Mouse (Mus musculus) hindbrain, embryonic 16.5 days (tissue): ENCODE data around the gene Vmn2r3. TPM values are rescaled to one million over a fixed set of nuclear protein-coding genes. Genes with fewer than 3 reads are reported as not detected.
"Not testable (repeated sequence)": the region's sequence is repeated elsewhere in the genome, so short reads cannot be mapped to it uniquely, and the experiment has no call there.

Source experiments
- ATAC-seq: fragments of 200-750 bp; cut with Nextera tagmentation; 2 replicates; pipeline ENCODE4 v1.8.0; 2017; ENCODE audit warnings: moderate TSS enrichment, moderate library complexity
- H3K27ac ChIP-seq: fragments of 300-500 bp; sonication (generic); 2 replicates; pipeline ENCODE4 v1.5.1; 2014; ENCODE audit warnings: low read depth, mild to moderate bottlenecking, control low read depth, low read length, moderate library complexity
- H3K27me3 ChIP-seq: fragments of 300-500 bp; sonication (generic); replicated peaks from 2 replicates; pipeline ENCODE4 v1.6.1; 2014; ENCODE audit warnings: low read length; ENCODE audit not compliant: control insufficient read depth, insufficient read depth
- H3K36me3 ChIP-seq: fragments of 300-500 bp; sonication (generic); 2 replicates; pipeline ENCODE4 v1.6.1; 2014; ENCODE audit warnings: mild to moderate bottlenecking, low read length, moderate library complexity, mixed read lengths; ENCODE audit not compliant: control insufficient read depth, insufficient read depth
- H3K4me1 ChIP-seq: fragments of 300-500 bp; sonication (generic); 2 replicates; pipeline ENCODE4 v1.6.1; 2014; ENCODE audit warnings: low read depth, low read length; ENCODE audit not compliant: control insufficient read depth, insufficient read depth
- H3K4me2 ChIP-seq: fragments of 300-500 bp; sonication (generic); 2 replicates; pipeline ENCODE4 v1.6.1; 2014; ENCODE audit warnings: mild to moderate bottlenecking, low read length, control low read depth, moderate library complexity
- H3K4me3 ChIP-seq: fragments of 300-500 bp; sonication (generic); 2 replicates; pipeline ENCODE4 v1.5.1; 2014; ENCODE audit warnings: mild to moderate bottlenecking, low read length, control low read depth, moderate library complexity
- H3K9ac ChIP-seq: fragments of 300-500 bp; sonication (generic); 2 replicates; pipeline ENCODE4 v1.6.1; 2014; ENCODE audit warnings: low read depth, mild to moderate bottlenecking, control low read depth, low read length, moderate library complexity
- H3K9me3 ChIP-seq: fragments of 300-500 bp; sonication (generic); 2 replicates; pipeline ENCODE4 v1.6.1; 2014; ENCODE audit warnings: mild to moderate bottlenecking, low read length, moderate library complexity; ENCODE audit not compliant: control insufficient read depth
- WGBS: fragments of 180-500 bp; shearing (Covaris S2); extraction: QIAGEN DNeasy Blood & Tissue Kit; methylation state at CpG from one replicate; pipeline ENCODE4 v1.1.7; 2014; 5-methylcytosine and 5-hydroxymethylcytosine counted together
- polyA plus RNA-seq: library from polyadenylated mRNA; unstranded; fragments of >200 nt; fragmentation: Nextera tagmentation; extraction: Ambion mirVana; gene quantifications from 2 replicates; pipeline ENCODE4 v1.2.1, GENCODE M21; 2015

Gene Vmn2r3
- 0.03 TPM in 1 of 2 replicates, not detected in the other for polyA plus RNA-seq

DNA sequence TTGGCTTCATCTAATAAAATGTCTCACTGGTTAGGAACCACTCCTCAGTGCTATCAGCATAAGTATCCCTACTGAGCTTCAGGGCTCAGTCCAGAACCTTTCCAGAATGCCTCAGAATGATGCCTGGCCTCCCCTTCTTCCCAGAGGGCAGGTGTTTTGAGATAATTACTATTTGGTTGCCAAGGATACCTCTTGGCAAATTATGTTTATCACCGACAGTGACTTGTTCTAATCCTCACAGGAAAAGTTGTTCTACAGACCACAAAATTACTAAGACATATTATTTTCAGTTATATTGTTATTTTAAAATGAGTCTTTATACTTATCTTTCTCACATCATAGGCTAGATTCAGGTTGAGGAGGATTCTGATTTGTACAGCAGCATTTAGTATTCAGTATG lies at the start of gene Vmn2r3:
TSS of gene Vmn2r3 (minus strand) at position 101 of the 400 bp plus-strand sequence.
- ATAC-seq: no peak

GRCm38 (mm10) chr3:64332548-64332947 lies 43.0 kb upstream of the Vmn2r3 start:
- H3K9me3 ChIP-seq: no peaks in the 10 kb centered on the region
- no peaks in the 10 kb centered on the region for H3K36me3 ChIP-seq
- no peaks in the 10 kb centered on the region for H3K27me3 ChIP-seq
- 38% methylated on average over 1 of the region's 1 CpGs for WGBS
- ATAC-seq: no peak
- no peak overlapping the region for H3K9ac ChIP-seq
- no peak overlapping the region for H3K4me2 ChIP-seq
- H3K4me1 ChIP-seq: no peaks in the 10 kb centered on the region
- H3K27ac ChIP-seq: no peak overlapping the region
- no peak overlapping the region for H3K4me3 ChIP-seq

More for the DNA sequence above, at the start of gene Vmn2r3:
- 39% methylated on average over 1 of the region's 1 CpGs for WGBS
- Histone ChIP-seq H3K4me2 (no peak within 1 kb of the TSS), H3K27ac (no peak within 1 kb of the TSS), H3K9ac (no peak within 1 kb of the TSS), H3K9me3 (no peaks in the 10 kb centered on the region), H3K4me1 (no peaks in the 10 kb centered on the region), H3K36me3 (no peaks in the 10 kb centered on the region), H3K4me3 (no peak within 1 kb of the TSS), H3K27me3 (no peaks in the 10 kb centered on the region)

DNA sequence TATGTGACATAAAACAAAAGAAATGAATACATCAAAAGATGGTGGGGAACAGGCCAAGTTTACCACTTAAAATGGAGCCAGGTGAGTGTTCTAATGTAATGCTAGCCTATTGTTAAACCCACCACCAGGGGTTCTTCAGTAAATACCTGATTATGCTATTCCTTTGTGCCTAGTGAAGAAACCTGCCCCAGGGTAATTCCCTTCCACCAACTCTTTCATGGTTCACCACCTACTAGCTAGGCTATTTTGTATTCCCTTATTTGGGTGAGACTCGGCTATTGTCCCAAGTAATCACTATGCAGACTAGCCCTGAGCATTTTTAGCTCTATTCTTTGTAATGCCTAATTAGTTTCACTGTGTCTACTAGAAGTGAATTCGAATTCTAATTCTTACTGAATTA lies 32.3 kb upstream of the Vmn2r3 start:
- Histone ChIP-seq H3K27ac (no peak overlapping the region), H3K9ac (no peak overlapping the region), H3K27me3 (no peaks in the 10 kb centered on the region), H3K4me1 (no peaks in the 10 kb centered on the region), H3K36me3 (no peaks in the 10 kb centered on the region), H3K4me2 (no peak overlapping the region), H3K9me3 (no peaks in the 10 kb centered on the region), H3K4me3 (no peak overlapping the region)
- 51% methylated on average over 2 of the region's 2 CpGs for WGBS
- ATAC-seq: no peak

DNA sequence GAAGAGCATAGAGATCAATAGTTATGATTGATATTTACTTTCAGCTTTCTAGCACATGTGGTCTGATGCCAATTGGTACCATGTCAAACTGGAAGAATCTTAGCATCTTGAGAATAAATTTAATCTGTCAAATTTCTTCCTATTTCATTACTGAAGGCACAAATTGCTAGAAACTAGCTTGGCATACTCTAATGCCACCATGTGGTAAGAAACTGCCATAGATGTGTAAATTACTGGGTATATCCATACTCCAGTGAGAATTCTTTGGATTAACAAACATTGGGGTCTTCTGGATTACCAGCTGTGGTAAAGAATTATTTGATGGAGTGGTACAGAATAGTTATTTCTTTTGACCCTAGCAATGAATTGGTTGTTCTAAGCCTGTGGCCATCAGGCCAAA lies 17.3 kb upstream of the Vmn2r3 start:
- no peaks in the 10 kb centered on the region for H3K27me3 ChIP-seq
- no peaks in the 10 kb centered on the region for H3K9me3 ChIP-seq
- ATAC-seq: no peak
- H3K36me3 ChIP-seq: no peaks in the 10 kb centered on the region
- H3K27ac ChIP-seq: no peak overlapping the region
- no peak overlapping the region for H3K4me3 ChIP-seq
- no peak overlapping the region for H3K4me2 ChIP-seq
- H3K4me1 ChIP-seq: no peaks in the 10 kb centered on the region
- no peak overlapping the region for H3K9ac ChIP-seq

DNA sequence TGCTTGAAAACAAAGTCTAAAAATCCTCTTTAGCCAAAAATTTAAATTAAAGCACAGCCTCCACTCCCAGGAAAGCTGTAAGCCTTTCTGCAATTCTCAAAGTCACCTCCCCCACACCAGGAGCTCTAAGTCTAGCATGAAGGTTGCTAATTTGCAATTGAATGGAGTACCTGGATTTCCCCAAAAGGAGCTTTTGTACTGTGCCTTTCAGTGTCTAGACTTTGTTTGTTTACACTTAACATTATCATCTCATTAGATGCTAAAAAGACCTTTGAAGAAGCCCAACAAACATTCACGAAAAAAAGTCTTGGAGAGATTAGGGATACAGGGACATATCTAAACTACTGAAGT lies 23.8 kb downstream of the Vmn2r3 start:
- no peak for ATAC-seq
- Histone ChIP-seq H3K27me3 (no peaks in the 10 kb centered on the region), H3K27ac (no peak overlapping the region), H3K4me2 (no peak overlapping the region), H3K4me3 (no peak overlapping the region), H3K9me3 (no peaks in the 10 kb centered on the region), H3K9ac (no peak overlapping the region), H3K4me1 (no peaks in the 10 kb centered on the region), H3K36me3 (no peaks in the 10 kb centered on the region)
- 15% methylated on average over 1 of the region's 1 CpGs for WGBS

GRCm38 (mm10) chr3:64265056-64265761 lies 24.3 kb downstream of the Vmn2r3 start:
- not testable (repeated sequence) for ATAC-seq, H3K4me3 ChIP-seq, H3K9ac ChIP-seq, H3K9me3 ChIP-seq, H3K4me2 ChIP-seq, H3K4me1 ChIP-seq, H3K27ac ChIP-seq, H3K27me3 ChIP-seq, H3K36me3 ChIP-seq
- 29% methylated on average over 7 of the region's 7 CpGs for WGBS

DNA sequence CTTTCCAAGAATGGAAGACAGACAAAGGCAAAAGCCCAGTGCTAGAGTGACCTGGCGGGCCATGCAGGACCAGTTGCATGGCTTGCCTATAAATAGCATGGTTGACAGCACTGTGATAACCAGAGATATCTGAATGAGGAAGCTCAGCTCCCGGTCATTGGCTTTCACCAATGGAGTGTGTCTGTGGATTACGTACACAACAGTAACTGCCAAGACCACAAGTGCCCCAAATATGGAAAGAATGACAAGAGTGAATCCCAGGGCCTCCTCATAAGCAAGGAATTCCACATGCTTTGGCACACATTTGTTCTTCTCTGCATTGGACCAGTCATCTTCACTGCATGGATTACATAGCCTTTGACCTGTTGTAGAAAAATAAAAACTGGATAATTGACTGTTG lies 29.9 kb downstream of the Vmn2r3 start:
- no peak overlapping the region for H3K27ac ChIP-seq
- H3K4me3 ChIP-seq: no peak overlapping the region
- no peaks in the 10 kb centered on the region for H3K36me3 ChIP-seq
- no peaks in the 10 kb centered on the region for H3K9me3 ChIP-seq
- no peak overlapping the region for H3K4me2 ChIP-seq
- ATAC-seq: no peak
- WGBS: 95% methylated on average over 3 of the region's 3 CpGs
- H3K27me3 ChIP-seq: no peaks in the 10 kb centered on the region
- no peak overlapping the region for H3K9ac ChIP-seq
- H3K4me1 ChIP-seq: no peaks in the 10 kb centered on the region

GRCm38 (mm10) chr3:64251646-64252045 lies 37.9 kb downstream of the Vmn2r3 start:
- ATAC-seq: no peak
- no peaks in the 10 kb centered on the region for H3K27me3 ChIP-seq
- H3K4me2 ChIP-seq: no peak overlapping the region
- no peak overlapping the region for H3K9ac ChIP-seq
- no peak overlapping the region for H3K27ac ChIP-seq
- 95% methylated on average over 5 of the region's 5 CpGs for WGBS
- H3K36me3 ChIP-seq: no peaks in the 10 kb centered on the region
- no peak overlapping the region for H3K4me3 ChIP-seq
- no peaks in the 10 kb centered on the region for H3K9me3 ChIP-seq
- H3K4me1 ChIP-seq: no peaks in the 10 kb centered on the region

DNA sequence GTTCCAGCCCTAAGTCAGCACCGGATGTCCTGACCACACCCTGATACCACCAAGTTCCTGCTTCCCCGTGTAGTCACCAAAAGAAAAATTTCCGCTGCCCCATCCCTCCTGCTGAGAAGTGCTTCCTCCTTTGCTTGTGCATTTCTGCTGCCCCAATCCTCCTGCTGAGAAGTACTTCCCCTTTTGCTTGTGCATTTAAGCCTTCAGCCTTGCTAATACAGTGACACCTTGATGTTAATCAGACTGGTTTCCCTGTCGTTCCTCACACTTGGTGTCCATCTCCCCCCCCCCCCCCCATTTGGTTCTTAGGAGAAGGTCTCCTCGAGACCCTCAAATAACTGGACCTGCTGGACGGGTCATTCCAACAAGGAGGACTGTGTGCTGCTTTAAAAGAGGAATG lies 39.0 kb downstream of the Vmn2r3 start:
- not testable (repeated sequence) for ATAC-seq

GRCm38 (mm10) chr3:64235459-64235858 lies 54.0 kb downstream of the Vmn2r3 start:
- not testable (repeated sequence) for H3K27me3 ChIP-seq, H3K27ac ChIP-seq, H3K4me3 ChIP-seq, H3K4me1 ChIP-seq, H3K9me3 ChIP-seq, H3K4me2 ChIP-seq, H3K36me3 ChIP-seq, ATAC-seq, H3K9ac ChIP-seq
- WGBS: 95% methylated on average over 6 of the region's 6 CpGs

More for the DNA sequence above, 39.0 kb downstream of the Vmn2r3 start:
- H3K4me1 ChIP-seq, H3K4me2 ChIP-seq, H3K27ac ChIP-seq, H3K36me3 ChIP-seq, H3K4me3 ChIP-seq, H3K9me3 ChIP-seq, H3K9ac ChIP-seq, H3K27me3 ChIP-seq: not testable (repeated sequence)
- 84% methylated on average over 6 of the region's 6 CpGs for WGBS
